Mouse (Mus musculus): ENCODE measurements around the gene Adam33. TPM values are rescaled to one million over a fixed set of nuclear protein-coding genes. Genes with fewer than 3 reads are reported as not detected.

Adam33 gene
- polyA plus RNA-seq, 1 experiment from 2014 or later = 8.1 TPM

GRCm38 (mm10) chr2:131086667-131087390 lies 23.2 kb upstream of the Adam33 start, which contains the start of gene Siglec1:
Siglec1 (minus strand) TSS chr2:131086765.
- no peaks in the 10 kb centered on the region for H3K9me3 ChIP-seq
- no peak for ATAC-seq (ENCODE audit: borderline replicate concordance, extremely low read depth, low FRiP score, low TSS enrichment)

GRCm38 (mm10) chr2:131084206-131084605 lies 20.6 kb upstream of the Adam33 start:
- Histone ChIP-seq H3K4me2 (no peak overlapping the region), H3K9me3 (no peaks in the 10 kb centered on the region), H3K4me1 (peaks cover 8% of the 10 kb centered on the region), H3K36me3 (no peaks in the 10 kb centered on the region), H3K27ac (no peak overlapping the region), H3K27me3 (no peaks in the 10 kb centered on the region), H3K4me3 (no peak overlapping the region), H3K9ac (no peak overlapping the region)
- ATAC-seq (ENCODE audit: borderline replicate concordance, extremely low read depth, low FRiP score, low TSS enrichment) = no peak
- WGBS = 78% methylated on average over 4 of the region's 4 CpGs

More at GRCm38 (mm10) chr2:131086667-131087390, 23.2 kb upstream of the Adam33 start, which contains the start of gene Siglec1:
- Histone ChIP-seq H3K27ac (no peak within 1 kb of the TSS), H3K4me1 (peaks cover 8% of the 10 kb centered on the region), H3K4me3 (no peak within 1 kb of the TSS), H3K4me2 (no peak within 1 kb of the TSS), H3K27me3 (no peaks in the 10 kb centered on the region), H3K36me3 (no peaks in the 10 kb centered on the region), H3K9ac (no peak within 1 kb of the TSS)
- WGBS = 78% methylated on average over 11 of the region's 11 CpGs

- Histone ChIP-seq H3K4me1 (no peaks in the 10 kb centered on the region), H3K27ac (no peak overlapping the region), H3K4me2 (no peak overlapping the region), H3K36me3 (no peaks in the 10 kb centered on the region), H3K27me3 (no peaks in the 10 kb centered on the region; the same call in 1 of the 2 replicates), H3K9ac (no peak overlapping the region), H3K9me3 (no peaks in the 10 kb centered on the region), H3K4me3 (no peak overlapping the region)
- ATAC-seq (ENCODE audit: borderline replicate concordance, extremely low read depth, low FRiP score, low TSS enrichment) = no peak
- WGBS = 61% methylated on average over 5 of the region's 5 CpGs
Observed at GRCm38 (mm10) chr2:131080507-131080906, 16.9 kb upstream of the Adam33 start.

- Histone ChIP-seq H3K4me2 (no peak overlapping the region), H3K36me3 (no peaks in the 10 kb centered on the region), H3K27ac (no peak overlapping the region), H3K4me3 (no peak overlapping the region), H3K4me1 (no peaks in the 10 kb centered on the region), H3K9me3 (no peaks in the 10 kb centered on the region), H3K9ac (no peak overlapping the region), H3K27me3 (no peaks in the 10 kb centered on the region)
- no peak for ATAC-seq (ENCODE audit: borderline replicate concordance, extremely low read depth, low FRiP score, low TSS enrichment)
- WGBS = 80% methylated on average over 10 of the region's 10 CpGs
Observed at GRCm38 (mm10) chr2:131072536-131072935, 8.9 kb upstream of the Adam33 start.

- Histone ChIP-seq H3K27ac (no peak overlapping the region), H3K4me2 (no peak overlapping the region), H3K36me3 (no peaks in the 10 kb centered on the region), H3K27me3 (peaks cover 26% of the 10 kb centered on the region), H3K4me1 (peaks cover 13% of the 10 kb centered on the region), H3K4me3 (no peak overlapping the region), H3K9me3 (no peaks in the 10 kb centered on the region), H3K9ac (no peak overlapping the region)
- no peak for ATAC-seq (ENCODE audit: borderline replicate concordance, extremely low read depth, low FRiP score, low TSS enrichment)
- WGBS = 44% methylated on average over 6 of the region's 6 CpGs
Observed at GRCm38 (mm10) chr2:131067481-131067880, 3.9 kb upstream of the Adam33 start.

GRCm38 (mm10) chr2:131066342-131066741 lies 2.7 kb upstream of the Adam33 start:
- no peak overlapping the region for H3K9ac ChIP-seq
- H3K9me3 ChIP-seq = no peaks in the 10 kb centered on the region
- H3K36me3 ChIP-seq = no peaks in the 10 kb centered on the region
- WGBS = 50% methylated on average over 9 of the region's 9 CpGs
- no peak overlapping the region for H3K4me3 ChIP-seq
- peaks cover 13% of the 10 kb centered on the region for H3K4me1 ChIP-seq
- H3K27ac ChIP-seq = no peak overlapping the region
- no peak for ATAC-seq (ENCODE audit: borderline replicate concordance, extremely low read depth, low FRiP score, low TSS enrichment)
- H3K4me2 ChIP-seq = no peak overlapping the region
- H3K27me3 ChIP-seq = peaks cover 29% of the 10 kb centered on the region

GRCm38 (mm10) chr2:131061607-131062006 lies 2.0 kb downstream of the Adam33 start:
- Histone ChIP-seq H3K27ac (no peak overlapping the region), H3K4me2 (no peak overlapping the region), H3K27me3 (peaks cover 29% of the 10 kb centered on the region), H3K4me3 (no peak overlapping the region), H3K9ac (no peak overlapping the region), H3K36me3 (no peaks in the 10 kb centered on the region), H3K9me3 (no peaks in the 10 kb centered on the region), H3K4me1 (peaks cover 28% of the 10 kb centered on the region)
- 50% methylated on average over 5 of the region's 5 CpGs for WGBS
- ATAC-seq (ENCODE audit: borderline replicate concordance, extremely low read depth, low FRiP score, low TSS enrichment) = no peak

GRCm38 (mm10) chr2:131060784-131061183 lies 2.8 kb downstream of the Adam33 start:
- 68% methylated on average over 6 of the region's 6 CpGs for WGBS
- Histone ChIP-seq H3K36me3 (no peaks in the 10 kb centered on the region), H3K4me2 (no peak overlapping the region), H3K9ac (no peak overlapping the region), H3K9me3 (no peaks in the 10 kb centered on the region), H3K27me3 (peaks cover 31% of the 10 kb centered on the region), H3K4me1 (peaks cover 35% of the 10 kb centered on the region), H3K27ac (no peak overlapping the region), H3K4me3 (no peak overlapping the region)
- no peak for ATAC-seq (ENCODE audit: borderline replicate concordance, extremely low read depth, low FRiP score, low TSS enrichment)

- Histone ChIP-seq H3K4me1 (peaks cover 42% of the 10 kb centered on the region), H3K27me3 (peaks cover 38% of the 10 kb centered on the region), H3K4me2 (no peak overlapping the region), H3K27ac (peak overlapping the region; percentile 24; the same call in 1 of the 2 replicates), H3K36me3 (no peaks in the 10 kb centered on the region), H3K4me3 (no peak overlapping the region), H3K9me3 (no peaks in the 10 kb centered on the region), H3K9ac (no peak overlapping the region)
- WGBS = 65% methylated on average over 9 of the region's 9 CpGs
- no peak for ATAC-seq (ENCODE audit: borderline replicate concordance, extremely low read depth, low FRiP score, low TSS enrichment)
Observed at GRCm38 (mm10) chr2:131059781-131060540, 3.7 kb downstream of the Adam33 start.

GRCm38 (mm10) chr2:131059377-131059776 lies 4.2 kb downstream of the Adam33 start:
- ATAC-seq (ENCODE audit: borderline replicate concordance, extremely low read depth, low FRiP score, low TSS enrichment) = no peak; the same call in 1 of the 2 replicates
- H3K9ac ChIP-seq = no peak overlapping the region
- H3K9me3 ChIP-seq = no peaks in the 10 kb centered on the region
- H3K4me1 ChIP-seq = peaks cover 47% of the 10 kb centered on the region
- peaks cover 38% of the 10 kb centered on the region for H3K27me3 ChIP-seq
- H3K36me3 ChIP-seq = no peaks in the 10 kb centered on the region
- no peak overlapping the region for H3K4me3 ChIP-seq
- H3K27ac ChIP-seq = peak overlapping the region; percentile 24; the same call in 1 of the 2 replicates
- whole genome bisulfite sequencing = 13% methylated on average over 1 of the region's 1 CpGs
- H3K4me2 ChIP-seq = no peak overlapping the region

GRCm38 (mm10) chr2:131058672-131059071 lies 4.9 kb downstream of the Adam33 start:
- H3K36me3 ChIP-seq = no peaks in the 10 kb centered on the region
- no peak overlapping the region for H3K9ac ChIP-seq
- peaks cover 54% of the 10 kb centered on the region for H3K4me1 ChIP-seq
- no peaks in the 10 kb centered on the region for H3K9me3 ChIP-seq
- H3K27ac ChIP-seq = no peak overlapping the region
- peaks cover 42% of the 10 kb centered on the region for H3K27me3 ChIP-seq
- H3K4me3 ChIP-seq = no peak overlapping the region
- WGBS = 89% methylated on average over 8 of the region's 8 CpGs
- ATAC-seq (ENCODE audit: borderline replicate concordance, extremely low read depth, low FRiP score, low TSS enrichment) = no peak
- no peak overlapping the region for H3K4me2 ChIP-seq

GRCm38 (mm10) chr2:131056191-131056590 lies 7.4 kb downstream of the Adam33 start:
- no peak overlapping the region for H3K27ac ChIP-seq
- WGBS = 2% methylated on average over 10 of the region's 10 CpGs
- H3K4me3 ChIP-seq = no peak overlapping the region
- H3K36me3 ChIP-seq = no peaks in the 10 kb centered on the region
- H3K9ac ChIP-seq = no peak overlapping the region
- peaks cover 54% of the 10 kb centered on the region for H3K27me3 ChIP-seq
- no peaks in the 10 kb centered on the region for H3K9me3 ChIP-seq
- no peak for ATAC-seq (ENCODE audit: borderline replicate concordance, extremely low read depth, low FRiP score, low TSS enrichment)
- H3K4me2 ChIP-seq = peak overlapping the region; percentile 18; the same call in 1 of the 2 replicates
- H3K4me1 ChIP-seq = peaks cover 47% of the 10 kb centered on the region

All from lung, embryonic 15.5 days (tissue).